Mouse (Mus musculus) gastrocnemius, postnatal 14 days (tissue): ENCODE measurements around the gene Ltb4r1. TPM values are rescaled to one million over a fixed set of nuclear protein-coding genes. Genes with fewer than 3 reads are reported as not detected.

Experiments
- DNase-seq: peaks from one replicate; pipeline ENCODE4 v3.0.0; 2021; ENCODE audit warnings: mixed read lengths
- intact Hi-C: fragments of 180-260 bp; cut with DNase I; formaldehyde crosslinking; loops from one replicate; pipeline ENCODE4 v1.15.1; 2025; ENCODE audit warnings: low total_unique reads
- total RNA-seq, 2 experiments: library from RNA; stranded (reverse); gene quantifications; 2 replicates each; pipeline ENCODE4 v1.2.3; 2021

Ltb4r1 gene
- total RNA-seq, 2 experiments from 2014 or later = 0.22 to 0.39 TPM

DNA sequence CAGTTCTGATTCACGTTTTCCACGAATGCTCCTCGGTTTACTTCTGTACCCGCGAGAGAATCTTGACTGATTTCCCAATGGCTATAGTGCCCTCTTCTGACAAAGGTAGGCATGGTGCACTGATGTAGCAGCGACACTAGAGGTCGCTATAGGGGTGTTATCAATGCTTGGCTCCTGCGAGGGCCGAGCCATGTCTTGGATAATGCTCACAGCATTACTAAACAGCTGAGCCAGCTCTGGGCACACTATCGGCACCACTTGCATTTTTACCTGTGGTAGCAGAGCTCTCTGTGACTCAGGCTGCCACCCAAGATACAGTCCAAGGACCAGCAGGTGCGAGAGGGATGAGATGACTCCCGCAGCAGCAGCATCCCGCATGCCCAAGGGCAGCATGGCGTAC lies 15.5 kb downstream of the Ltb4r1 start:
- intact Hi-C loops = no loop called here

DNA sequence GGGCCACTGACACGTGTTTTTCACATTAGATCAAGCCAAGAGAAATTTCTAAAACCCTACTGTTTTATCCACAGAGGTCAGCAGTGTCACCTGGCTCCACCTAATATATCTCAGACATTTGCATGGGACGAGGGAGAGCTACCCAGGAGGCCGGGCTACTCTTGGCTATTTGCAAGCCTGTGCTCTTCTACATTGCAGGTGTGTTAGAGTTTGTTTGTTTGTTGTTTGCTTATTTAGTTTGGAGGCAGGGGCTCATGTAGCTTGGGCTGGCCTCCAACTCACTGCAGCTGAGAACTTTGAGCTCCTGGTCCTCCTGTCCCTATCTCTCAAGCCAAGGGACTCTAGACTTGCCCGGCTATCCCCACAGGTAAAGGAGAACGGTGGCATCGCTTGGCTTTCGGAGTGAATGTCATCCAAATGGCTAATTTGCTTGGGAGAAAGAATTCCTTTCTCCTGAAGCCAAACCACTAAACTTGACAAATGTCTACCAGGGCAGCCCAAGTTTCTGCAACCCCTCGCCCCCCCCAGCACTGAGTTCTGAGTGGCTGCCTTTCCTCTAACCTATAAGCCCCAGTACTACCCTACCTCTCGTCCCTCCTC lies 16.7 kb downstream of the Ltb4r1 start:
- intact Hi-C loops = no loop called here
- DNase-seq = no peak

More for the DNA sequence above, 15.5 kb downstream of the Ltb4r1 start:
- DNase-seq = peak; percentile 58

DNA sequence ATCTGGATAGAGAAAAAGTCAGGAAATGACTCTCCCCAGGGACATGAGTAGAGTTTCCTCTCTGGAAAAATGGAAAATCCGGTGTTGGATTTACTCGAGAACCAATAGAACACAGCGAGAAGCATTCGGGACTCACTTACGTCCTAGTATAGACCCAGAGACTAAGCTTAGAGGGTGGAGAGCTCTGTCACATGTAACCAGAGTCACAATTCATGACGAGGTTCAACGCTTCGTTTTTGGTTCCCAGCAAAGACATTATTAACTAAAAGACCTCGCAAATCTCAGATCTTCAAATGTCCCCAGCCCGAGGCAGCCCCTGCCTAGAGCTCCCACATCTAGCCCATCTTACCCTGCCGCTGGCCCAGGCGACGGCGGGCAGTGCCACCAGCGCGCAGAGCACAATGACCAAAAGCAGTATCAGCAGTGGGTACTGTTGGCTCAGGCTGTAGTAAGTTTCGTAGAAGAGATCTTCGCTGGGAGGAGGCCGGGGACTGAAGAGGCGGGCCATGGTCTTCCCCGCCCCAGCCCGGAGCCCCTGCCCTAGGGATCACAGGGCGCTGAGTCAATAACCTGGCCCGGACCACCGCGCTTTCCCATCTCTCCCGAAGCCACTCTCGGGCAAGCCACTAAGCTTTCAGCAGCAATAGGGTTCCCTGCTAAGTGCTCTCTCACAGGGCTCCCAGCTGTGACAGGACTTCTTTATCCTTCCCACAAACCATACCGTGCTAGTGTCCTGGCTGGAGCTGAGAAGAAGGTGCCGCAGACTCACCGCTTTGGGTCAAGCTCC lies 17.6 kb downstream of the Ltb4r1 start:
- no peak for DNase-seq
- intact Hi-C loops = no loop called here

DNA sequence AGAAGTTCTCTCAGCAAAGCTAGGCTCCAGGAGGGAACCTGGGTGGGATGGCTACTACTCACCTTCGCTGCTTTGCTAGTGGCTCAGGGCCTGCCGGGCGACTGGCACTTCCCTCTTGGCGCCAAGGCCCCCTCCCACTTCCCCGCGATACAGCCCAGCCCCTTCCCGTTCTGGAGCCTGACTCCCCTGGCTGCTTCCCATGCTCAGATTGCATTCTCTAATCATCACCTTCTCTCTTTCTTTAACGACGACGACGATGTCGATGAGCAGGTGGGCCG lies 18.1 kb downstream of the Ltb4r1 start, which contains the start of gene Adcy4:
Gene Adcy4 (minus strand): TSS at position 138 of the 278 bp plus-strand sequence.
- no peak for DNase-seq
- intact Hi-C loops = no loop called here

DNA sequence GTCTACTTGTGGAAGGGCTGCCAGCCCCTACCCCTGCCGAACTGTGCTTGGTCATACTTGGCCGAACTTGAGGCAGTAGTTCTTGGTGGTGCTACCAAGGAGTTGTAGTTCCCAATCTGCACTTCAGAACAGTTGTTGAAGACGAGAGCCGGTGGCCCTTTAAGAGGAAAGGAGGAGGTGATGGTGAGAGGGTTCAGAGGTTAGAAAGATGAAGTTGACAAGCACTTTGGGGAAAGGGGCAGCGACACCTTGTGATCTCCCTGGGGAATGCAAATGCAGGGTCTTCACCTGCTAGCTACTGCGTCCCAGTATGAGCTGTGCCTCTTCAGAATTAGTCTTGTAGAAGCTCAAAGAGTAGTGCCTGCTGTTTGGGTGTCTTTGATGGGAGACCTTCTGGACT lies 19.4 kb downstream of the Ltb4r1 start:
- no peak for DNase-seq
- intact Hi-C loops = no loop called here

DNA sequence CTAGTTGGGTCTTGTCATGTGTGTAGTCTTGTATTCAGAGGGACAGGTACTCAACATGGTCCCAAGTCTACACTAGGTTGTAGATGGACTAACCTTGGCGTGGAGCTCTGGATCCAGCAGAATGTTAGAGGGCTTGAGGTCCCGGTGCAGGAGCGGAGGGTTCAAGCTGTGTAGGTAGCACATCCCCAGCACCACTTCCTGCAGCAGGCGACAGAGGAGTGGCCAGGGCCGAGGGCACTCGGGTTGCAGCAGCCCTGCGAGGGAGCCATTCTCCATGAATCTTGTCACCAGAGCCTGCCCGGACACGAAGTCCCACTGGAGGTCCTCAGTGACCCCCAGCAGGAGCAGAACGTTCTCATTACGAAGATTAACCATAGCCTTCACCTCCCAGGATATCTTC lies 22.0 kb downstream of the Ltb4r1 start:
- intact Hi-C loops = no loop called here
- DNase-seq = no peak

DNA sequence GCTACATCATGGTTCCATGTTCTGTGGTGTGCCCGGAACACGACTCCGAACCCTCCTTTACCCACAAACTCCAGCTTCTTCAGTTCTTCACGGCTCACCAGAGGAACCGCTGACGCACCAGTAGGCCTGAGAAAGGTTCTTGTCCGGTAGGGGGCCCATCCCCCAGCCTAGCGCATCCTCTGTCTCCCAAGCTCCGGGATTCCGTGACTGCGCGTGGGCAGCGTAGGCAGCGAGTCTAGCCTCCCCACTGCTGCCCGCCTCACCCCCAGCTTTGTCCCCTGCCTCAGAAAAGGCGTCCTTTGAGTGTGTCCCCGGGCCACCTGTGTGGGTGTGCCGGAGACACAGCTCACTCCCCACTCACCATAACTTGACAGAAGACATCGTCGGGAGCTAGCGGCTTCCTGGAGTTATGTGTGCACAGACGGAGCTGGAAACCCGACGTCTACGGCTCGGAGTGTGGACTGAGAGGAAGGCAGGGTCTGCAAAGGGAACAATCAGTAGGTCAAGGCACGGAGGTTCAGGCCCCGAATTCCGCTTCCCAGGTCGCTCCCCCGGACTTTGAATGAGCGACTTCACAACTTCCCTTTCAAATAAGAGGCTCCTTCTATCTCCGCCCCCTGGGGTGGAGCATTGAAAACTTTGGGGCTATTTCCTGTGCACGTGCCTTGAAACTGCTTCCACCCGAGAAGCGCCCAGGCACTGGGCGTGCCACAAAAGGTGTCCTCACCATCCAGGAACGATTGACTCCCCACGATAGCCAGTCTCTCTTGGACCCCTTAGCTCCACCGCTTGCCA lies 22.7 kb downstream of the Ltb4r1 start, which contains the start of gene Ripk3:
Gene Ripk3 (minus strand): TSS at position 610 of the 795 bp plus-strand sequence.
- intact Hi-C loops = no loop called here
- DNase-seq = no peak

DNA sequence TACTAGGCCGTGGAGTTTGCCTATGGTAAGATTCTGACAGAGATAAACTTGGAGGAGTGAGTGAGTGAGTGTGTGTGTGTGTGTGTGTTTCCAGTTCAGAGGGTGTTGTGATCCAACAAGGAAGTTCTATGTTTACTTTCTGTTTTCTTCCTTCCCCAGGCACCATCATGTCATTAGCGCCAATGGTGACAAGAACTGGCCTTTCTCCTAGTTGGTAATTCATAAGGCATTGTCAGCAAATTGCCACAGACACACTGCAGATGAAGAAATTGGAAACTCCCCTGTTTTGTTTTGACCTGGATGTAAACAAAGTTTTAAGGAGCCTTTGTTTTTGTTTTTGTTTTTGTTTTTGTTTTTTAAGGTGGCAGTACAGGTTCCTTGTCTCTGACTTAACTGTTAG lies 27.7 kb downstream of the Ltb4r1 start:
- no peak for DNase-seq
- intact Hi-C loops = no loop called here

DNA sequence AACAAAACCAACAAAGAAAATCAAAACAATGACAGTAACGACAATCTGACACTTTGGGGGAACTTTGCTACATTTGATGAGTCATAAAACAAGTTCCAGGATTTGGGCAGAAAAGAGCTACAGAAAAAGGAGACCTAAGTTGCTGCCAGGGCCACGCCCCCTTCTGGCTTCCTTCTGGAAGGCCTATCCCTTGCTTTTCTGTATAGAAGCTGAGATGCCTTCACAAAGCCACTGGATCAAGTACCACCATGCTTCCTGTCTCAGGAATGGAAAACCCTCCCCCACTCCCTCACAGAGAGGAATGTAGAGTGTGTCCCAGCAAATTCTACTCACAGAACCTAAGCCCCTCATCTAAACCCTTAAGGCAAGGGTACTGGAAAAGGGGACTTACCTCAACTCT lies 28.2 kb downstream of the Ltb4r1 start:
- no peak for DNase-seq
- intact Hi-C loops = no loop called here

DNA sequence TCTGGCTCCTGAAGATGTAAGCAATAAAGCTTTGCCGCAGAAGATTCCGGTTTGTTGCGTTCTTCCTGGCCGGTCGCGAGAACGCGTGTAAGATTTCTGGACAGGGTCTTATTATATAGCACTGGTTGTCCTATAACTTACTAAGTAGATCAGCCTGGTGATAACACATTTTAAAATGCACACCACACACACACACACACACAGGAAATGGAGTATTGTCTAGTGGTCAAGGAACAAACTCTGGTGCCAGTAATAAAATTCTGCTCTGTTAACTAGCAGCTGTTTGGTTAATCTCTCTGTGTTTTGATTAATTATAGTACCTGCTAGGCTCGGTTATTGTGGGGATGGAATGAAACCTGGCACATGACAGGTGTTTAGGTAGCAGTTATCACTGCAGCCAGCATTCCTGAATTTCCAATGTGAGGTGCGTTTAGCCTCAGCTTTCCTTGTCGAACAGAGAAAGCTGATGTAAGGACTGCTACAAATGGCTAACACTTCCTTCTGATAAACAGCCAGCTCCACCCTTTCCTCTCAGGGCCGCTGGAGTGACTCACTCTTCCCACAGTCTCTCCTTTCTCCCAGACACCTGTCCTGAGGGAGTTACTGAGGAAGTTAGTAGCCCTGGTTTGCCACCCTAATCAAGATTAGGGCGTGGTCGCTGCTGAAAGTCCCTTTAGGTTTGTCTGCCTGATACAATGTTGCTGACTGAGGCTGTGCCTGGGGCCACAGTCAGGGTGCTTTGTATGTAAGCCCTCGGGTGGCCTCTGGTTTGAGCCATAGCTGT lies 29.8 kb downstream of the Ltb4r1 start:
- intact Hi-C loops = no loop called here
- no peak for DNase-seq

DNA sequence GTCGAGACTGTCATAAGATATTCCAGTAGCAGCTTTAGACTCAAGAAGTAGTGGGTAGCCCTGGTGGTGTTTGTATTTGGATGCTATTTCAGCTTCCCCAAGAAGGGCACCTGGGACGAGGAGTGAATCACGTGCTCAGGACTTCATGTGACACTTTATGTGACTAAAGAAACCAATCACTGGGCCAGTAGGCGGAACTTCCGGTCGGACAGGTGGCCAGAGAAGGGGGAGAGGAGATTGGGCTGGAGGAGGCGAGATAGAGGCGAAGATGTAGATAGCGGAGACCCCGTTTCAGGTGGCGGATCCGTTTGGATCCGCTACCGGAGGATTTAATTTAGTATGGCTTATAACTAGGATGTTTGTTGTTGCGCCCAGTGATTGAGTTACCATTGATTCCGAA lies 49.1 kb downstream of the Ltb4r1 start:
- peak; percentile 79 for DNase-seq
- intact Hi-C loops = no loop called here

DNA sequence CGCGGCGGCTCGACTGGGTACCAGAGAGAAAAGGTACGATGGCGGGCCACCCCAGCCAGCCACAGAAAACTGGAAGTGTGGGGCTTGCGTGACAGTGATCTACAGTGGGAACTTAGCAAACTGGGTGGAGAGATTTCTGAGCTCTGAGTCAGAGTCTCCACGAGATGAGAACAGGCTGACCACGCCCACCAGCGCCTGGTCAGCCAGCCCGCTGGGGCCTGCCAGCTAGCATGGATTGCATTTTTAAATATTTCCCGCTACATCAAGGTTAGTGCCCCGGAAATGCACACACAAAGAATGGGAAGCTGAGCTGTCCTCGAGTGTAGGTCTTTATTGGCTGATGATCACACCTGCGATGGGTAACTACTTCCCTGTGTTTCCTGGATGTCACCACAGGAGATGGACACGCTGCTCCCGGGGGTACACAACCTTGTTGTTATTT lies 49.6 kb downstream of the Ltb4r1 start:
- DNase-seq = peak; percentile 74
- intact Hi-C loops = no loop called here

Other genes starting within 250 kb of the Ltb4r1 start
- gene Nrl, start 241.0 kb upstream of the Ltb4r1 start, total RNA-seq = not detected
- 10 to 100 TPM; 11.5 to 13.8 TPM for gene Pck2, start 225.7 kb upstream of the Ltb4r1 start, total RNA-seq
- 10 to 100 TPM; 76.5 to 87.8 TPM for gene Dcaf11, start 206.0 kb upstream of the Ltb4r1 start, total RNA-seq
- not detected for gene A730061H03Rik, start 205.6 kb upstream of the Ltb4r1 start, total RNA-seq
- 100 to 1,000 TPM; 415 to 455 TPM for gene Fitm1, start 190.3 kb upstream of the Ltb4r1 start, total RNA-seq
- gene Psme1, start 187.8 kb upstream of the Ltb4r1 start, total RNA-seq = 10 to 100 TPM; 48.3 to 49.7 TPM
- 10 to 100 TPM; 38.6 to 39.4 TPM for gene Emc9, start 180.7 kb upstream of the Ltb4r1 start, total RNA-seq
- 10 to 100 TPM; 57.5 to 63.2 TPM for gene Psme2, start 174.8 kb upstream of the Ltb4r1 start, total RNA-seq
- gene Rnf31, start 174.3 kb upstream of the Ltb4r1 start, total RNA-seq = 10 to 100 TPM in 1 of 2 experiments, 1 to 10 TPM in 1; 9.4 to 11.7 TPM
- gene Irf9, start 162.4 kb upstream of the Ltb4r1 start, total RNA-seq = 1 to 10 TPM; 3.9 to 4.8 TPM
- gene Rec8, start 147.9 kb upstream of the Ltb4r1 start, total RNA-seq = under 1 TPM; 0.53 to 0.72 TPM
- 10 to 100 TPM; 52.5 to 62.0 TPM for gene Ipo4, start 130.0 kb upstream of the Ltb4r1 start, total RNA-seq
- under 1 TPM; 0.27 to 0.96 TPM for gene Gm49378, start 128.1 kb upstream of the Ltb4r1 start, total RNA-seq
- 10 to 100 TPM; 21.5 TPM for gene Tm9sf1, start 122.2 kb upstream of the Ltb4r1 start, total RNA-seq
- gene Tssk4, start 115.8 kb upstream of the Ltb4r1 start, total RNA-seq = under 1 TPM; 0.12 to 0.49 TPM
- gene Mdp1, start 105.5 kb upstream of the Ltb4r1 start, total RNA-seq = 10 to 100 TPM; 17.8 to 19.7 TPM
- 1 to 10 TPM; 4.0 to 4.3 TPM for gene Gmpr2, start 94.0 kb upstream of the Ltb4r1 start, total RNA-seq
- 100 to 1,000 TPM; 200 to 201 TPM for gene Nedd8, start 93.8 kb upstream of the Ltb4r1 start, total RNA-seq
- gene Tinf2, start 84.1 kb upstream of the Ltb4r1 start, total RNA-seq = 10 to 100 TPM; 10.3 to 11.2 TPM
- under 1 TPM; 0.16 to 0.35 TPM for gene Tgm1, start 52.0 kb upstream of the Ltb4r1 start, total RNA-seq
- 1 to 10 TPM; 8.2 to 9.3 TPM for gene Rabggta, start 43.7 kb upstream of the Ltb4r1 start, total RNA-seq
- gene Dhrs1, start 20.3 kb upstream of the Ltb4r1 start, total RNA-seq = 10 to 100 TPM; 28.5 to 30.2 TPM
- gene Nop9, start 20.3 kb upstream of the Ltb4r1 start, total RNA-seq = 10 to 100 TPM; 12.1 to 13.9 TPM
- not detected for gene Cideb, start 7.5 kb upstream of the Ltb4r1 start, total RNA-seq
- gene Ltb4r2, start 4.5 kb upstream of the Ltb4r1 start, total RNA-seq = under 1 TPM in 1 of 2 experiments, not detected in 1; 0.12 TPM
- gene Adcy4, start 18.1 kb downstream of the Ltb4r1 start, total RNA-seq = 1 to 10 TPM; 7.1 to 8.6 TPM
- gene Ripk3, start 22.9 kb downstream of the Ltb4r1 start, total RNA-seq = 1 to 10 TPM; 2.4 to 2.6 TPM
- 1 to 10 TPM; 7.4 to 7.5 TPM for gene Nfatc4, start 57.2 kb downstream of the Ltb4r1 start, total RNA-seq
- gene Nynrin, start 88.0 kb downstream of the Ltb4r1 start, total RNA-seq = 1 to 10 TPM; 7.2 to 7.5 TPM
- gene Cbln3, start 118.4 kb downstream of the Ltb4r1 start, total RNA-seq = under 1 TPM; 0.11 to 0.12 TPM
- 1 to 10 TPM; 7.1 to 8.2 TPM for gene Khnyn, start 119.0 kb downstream of the Ltb4r1 start, total RNA-seq
- gene Sdr39u1, start 134.3 kb downstream of the Ltb4r1 start, total RNA-seq = 10 to 100 TPM; 82.6 to 85.7 TPM
- 1 to 10 TPM; 7.6 to 9.9 TPM for gene Cma1, start 178.7 kb downstream of the Ltb4r1 start, total RNA-seq
- gene Cma2, start 185.0 kb downstream of the Ltb4r1 start, total RNA-seq = under 1 TPM in 1 of 2 experiments, not detected in 1; 0.57 TPM